Mouse (Mus musculus): ENCODE measurements around the gene B4galt4.

DNA sequence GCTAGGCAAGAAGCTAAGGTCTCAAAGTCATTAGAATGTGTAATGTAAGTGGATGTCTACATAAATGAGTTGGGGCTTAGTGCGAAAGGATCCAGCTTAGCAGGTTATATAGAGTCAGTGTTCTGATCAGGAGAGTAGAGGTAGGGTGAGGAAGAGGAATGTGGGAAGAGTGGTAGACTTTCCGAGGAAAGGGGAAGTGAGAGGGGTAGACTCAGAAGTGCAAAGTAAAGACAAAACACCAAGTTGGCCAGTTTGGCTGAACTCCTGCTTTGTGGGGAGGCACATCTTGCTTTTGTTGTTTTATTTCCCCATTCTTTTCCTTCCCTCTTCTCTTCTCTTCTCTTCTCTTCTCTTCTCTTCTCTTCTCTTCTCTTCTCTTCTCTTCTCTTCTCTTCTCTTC, 47.0 kb downstream of the B4galt4 start:
- TF ChIP-seq RCOR1 (conservative IDR thresholded peaks at IDR 0.05; ENCODE audit: low read depth, low read length) (no peak), CTCF (conservative IDR thresholded peaks at IDR 0.05 in 1 of 2, IDR thresholded peaks at IDR 0.05 in 1 of 2; ENCODE audit: low read depth in 2 of 2, low read length in 2 of 2) (no peak), MAFK (IDR thresholded peaks at IDR 0.05; ENCODE audit: insufficient replicate concordance, low read length) (no peak), E2F4 (IDR thresholded peaks at IDR 0.05; ENCODE audit: insufficient replicate concordance, low read depth, low read length) (no peak), HCFC1 (IDR thresholded peaks at IDR 0.05; ENCODE audit: low read depth, low read length) (no peak), ZNF384 (IDR thresholded peaks at IDR 0.05; ENCODE audit: low read depth, low read length) (no peak), POLR2A (IDR thresholded peaks at IDR 0.05; ENCODE audit: low read depth, low read length) (no peak), RAD21 (IDR thresholded peaks at IDR 0.05; ENCODE audit: low read depth, low read length) (no peak)

Measured in CH12.LX (cell line).